Mouse (Mus musculus) right cerebral cortex, postnatal 36 days (tissue): ENCODE measurements around the gene Ap2b1.
"Not testable (repeated sequence)": the region's sequence is repeated elsewhere in the genome, so short reads cannot be mapped to it uniquely, and the experiment has no call there.

ENCODE experiments used
- DNase-seq, 2 experiments: peaks; one replicate each; pipeline ENCODE4 v3.0.0; 2022; ENCODE audit warnings: low spot score in 2 of 2, mixed read lengths in 1 of 2

Ap2b1 gene

GRCm38 (mm10) chr11:83301431-83301831, 2.6 kb downstream of the Ap2b1 start:
- no peak for DNase-seq

- no peak for DNase-seq
Measured at GRCm38 (mm10) chr11:83302124-83302523, 3.3 kb downstream of the Ap2b1 start.

- peak; percentile 91 to 92 for DNase-seq
Measured at GRCm38 (mm10) chr11:83302526-83303251, 3.9 kb downstream of the Ap2b1 start, which contains the start of gene Pex12. Pex12 (minus strand) TSS chr11:83302586.

GRCm38 (mm10) chr11:83303751-83304150, 4.9 kb downstream of the Ap2b1 start:
- DNase-seq: peak in 1 of 2 experiments; percentile 32

GRCm38 (mm10) chr11:83304485-83304884, 5.7 kb downstream of the Ap2b1 start:
- DNase-seq: no peak

- DNase-seq: no peak
Measured at GRCm38 (mm10) chr11:83306700-83307253, 8.0 kb downstream of the Ap2b1 start.

- peak; percentile 59 to 77 for DNase-seq
Measured at GRCm38 (mm10) chr11:83312471-83312870, 13.6 kb downstream of the Ap2b1 start.

- no peak for DNase-seq
Measured at GRCm38 (mm10) chr11:83319048-83319447, 20.2 kb downstream of the Ap2b1 start.

GRCm38 (mm10) chr11:83326692-83327091, 27.9 kb downstream of the Ap2b1 start:
- DNase-seq: not testable (repeated sequence)

- peak in 1 of 2 experiments; percentile 41 for DNase-seq
Measured at GRCm38 (mm10) chr11:83327427-83327826, 28.6 kb downstream of the Ap2b1 start.

- peak; percentile 36 to 60 for DNase-seq
Measured at GRCm38 (mm10) chr11:83335826-83336225, 37.0 kb downstream of the Ap2b1 start.

GRCm38 (mm10) chr11:83339705-83340104, 40.9 kb downstream of the Ap2b1 start:
- no peak for DNase-seq

- DNase-seq: no peak
Measured at GRCm38 (mm10) chr11:83341716-83342245, 43.0 kb downstream of the Ap2b1 start.

- no peak for DNase-seq
Measured at GRCm38 (mm10) chr11:83355428-83355827, 56.6 kb downstream of the Ap2b1 start.

- no peak for DNase-seq
Measured at GRCm38 (mm10) chr11:83357421-83357820, 58.6 kb downstream of the Ap2b1 start.

- DNase-seq: no peak
Measured at GRCm38 (mm10) chr11:83364656-83365055, 65.8 kb downstream of the Ap2b1 start.

- peak in 1 of 2 experiments; percentile 42 for DNase-seq
Measured at GRCm38 (mm10) chr11:83371267-83371666, 72.4 kb downstream of the Ap2b1 start.

GRCm38 (mm10) chr11:83379745-83380341, 81.0 kb downstream of the Ap2b1 start:
- no peak for DNase-seq

- DNase-seq: no peak
Measured at GRCm38 (mm10) chr11:83382876-83383531, 84.2 kb downstream of the Ap2b1 start.

GRCm38 (mm10) chr11:83383532-83383887, 84.7 kb downstream of the Ap2b1 start:
- no peak for DNase-seq

GRCm38 (mm10) chr11:83393062-83393461, 94.2 kb downstream of the Ap2b1 start:
- no peak for DNase-seq

GRCm38 (mm10) chr11:83394802-83395439, 96.1 kb downstream of the Ap2b1 start:
- DNase-seq: no peak
